ENCODE assay signal across 32 mouse cellular contexts in genomic region chr1:60945633-60946401, GRCm38 (mm10). TPM values are rescaled to one million over a fixed set of nuclear protein-coding genes. Genes with fewer than 3 reads are reported as not detected.
DNase-seq lines count a peak whose midpoint lies in the region; ATAC-seq and TF ChIP-seq lines count a peak whose summit lies in the region.
"Had no signal": no experiment of that assay in that cellular context is flagged by ENCODE, and none has a peak within 500 bp of the region (broad histone marks: within the 10 kb centered on the region; RNA-seq: fewer than 3 reads in every experiment).

No protein-coding gene starts in this region.

- no peak for ATAC-seq in heart, embryonic 11.5 days (replicated peaks; ENCODE audit: insufficient number of reproducible peaks, low FRiP score, low TSS enrichment)
- ATAC-seq in heart, postnatal 0 days (ENCODE audit: insufficient read depth, low read depth), result peak; percentile 55
- ATAC-seq in midbrain, postnatal 0 days (ENCODE audit: low FRiP score), result no peak
- ATAC-seq: forebrain, embryonic 13.5 days; intestine, postnatal 0 days; Patski had no signal

- H3K27ac ChIP-seq in heart, embryonic 11.5 days (ENCODE audit: low read depth, low read length), result peak overlapping the region; percentile 42; the same call in 1 of the 2 replicates
- peak overlapping the region; percentile 36; the same call in 1 of the 2 replicates for H3K27ac ChIP-seq in heart, postnatal 0 days (ENCODE audit: low read depth)
- no peak overlapping the region for H3K27ac ChIP-seq in heart, adult 2 months
- no peak overlapping the region for H3K27ac ChIP-seq in midbrain, postnatal 0 days (ENCODE audit: low read depth, low read length)
- H3K27ac ChIP-seq in midbrain, embryonic 10.5 days (replicated peaks), result no peak overlapping the region
- H3K27ac ChIP-seq: forebrain, embryonic 13.5 days; heart, embryonic 15.5 days; hindbrain, embryonic 12.5 days; liver, embryonic 15.5 days; lung, embryonic 15.5 days; stomach, embryonic 15.5 days had no signal

- no peaks in the 10 kb centered on the region for H3K36me3 ChIP-seq in heart, embryonic 11.5 days (ENCODE audit: control insufficient read depth, insufficient read depth, low read length)
- no peaks in the 10 kb centered on the region for H3K36me3 ChIP-seq in heart, postnatal 0 days (replicated peaks; ENCODE audit: control insufficient read depth, insufficient read depth, low read length)
- H3K36me3 ChIP-seq in heart, adult 2 months (ENCODE audit: control insufficient read depth, insufficient read depth, low read length), result no peaks in the 10 kb centered on the region
- no peaks in the 10 kb centered on the region for H3K36me3 ChIP-seq in midbrain, postnatal 0 days (ENCODE audit: insufficient read depth, low read length)
- no peaks in the 10 kb centered on the region for H3K36me3 ChIP-seq in midbrain, embryonic 10.5 days
- H3K36me3 ChIP-seq: heart, embryonic 15.5 days; hindbrain, embryonic 12.5 days; liver, embryonic 15.5 days; lung, embryonic 15.5 days; stomach, embryonic 15.5 days had no signal

- H3K4me1 ChIP-seq in heart, embryonic 11.5 days (ENCODE audit: control insufficient read depth, insufficient read depth, low read length), result no peaks in the 10 kb centered on the region
- H3K4me1 ChIP-seq in heart, postnatal 0 days (ENCODE audit: control insufficient read depth, insufficient read depth), result 0 out of 2 replicates have a peak, but pooled peaks cover 3% of the 10 kb centered on the region
- no peaks in the 10 kb centered on the region; the same call in 1 of the 2 replicates for H3K4me1 ChIP-seq in heart, adult 2 months (ENCODE audit: control insufficient read depth, insufficient read depth, low read length)
- H3K4me1 ChIP-seq in midbrain, postnatal 0 days (ENCODE audit: insufficient read depth, low read length), result no peaks in the 10 kb centered on the region
- peaks cover 11% of the 10 kb centered on the region for H3K4me1 ChIP-seq in midbrain, embryonic 10.5 days
- H3K4me1 ChIP-seq: forebrain, embryonic 13.5 days; hindbrain, embryonic 12.5 days; liver, embryonic 15.5 days; stomach, embryonic 15.5 days had no signal

- WGBS in heart, embryonic 11.5 days (ENCODE audit: insufficient replicate concordance), result 66% methylated on average over 8 of the region's 8 CpGs
- WGBS in heart, postnatal 0 days, result 63% methylated on average over 8 of the region's 8 CpGs
- 68% methylated on average over 8 of the region's 8 CpGs for WGBS in heart, adult 2 months
- 75% methylated on average over 8 of the region's 8 CpGs for WGBS in midbrain, postnatal 0 days
- 85% methylated on average over 8 of the region's 8 CpGs for WGBS in midbrain, embryonic 10.5 days

- H3K79me2 ChIP-seq in heart, adult 2 months (replicated peaks; ENCODE audit: control insufficient read depth, insufficient read depth, low read length), result no peaks in the 10 kb centered on the region

- no peaks in the 10 kb centered on the region for H3K27me3 ChIP-seq in heart, embryonic 11.5 days (ENCODE audit: control insufficient read depth, insufficient read depth, low read length)
- no peaks in the 10 kb centered on the region for H3K27me3 ChIP-seq in heart, postnatal 0 days (ENCODE audit: control insufficient read depth, insufficient read depth, low read length)
- no peaks in the 10 kb centered on the region for H3K27me3 ChIP-seq in heart, adult 2 months (ENCODE audit: control insufficient read depth, insufficient read depth, low read length)
- H3K27me3 ChIP-seq in midbrain, postnatal 0 days (ENCODE audit: insufficient read depth, low read length), result no peaks in the 10 kb centered on the region
- no peaks in the 10 kb centered on the region for H3K27me3 ChIP-seq in midbrain, embryonic 10.5 days (ENCODE audit: low read depth, poor library complexity, severe bottlenecking)
- H3K27me3 ChIP-seq: forebrain, embryonic 13.5 days; heart, embryonic 15.5 days; hindbrain, embryonic 12.5 days; liver, embryonic 15.5 days; lung, embryonic 15.5 days; stomach, embryonic 15.5 days had no signal

- TF ChIP-seq EP300 in heart, postnatal 0 days (IDR thresholded peaks at IDR 0.05; ENCODE audit: low read depth), result no peak
- no peak for TF ChIP-seq EP300 in heart, adult 2 months (IDR thresholded peaks at IDR 0.05; ENCODE audit: insufficient read depth, low read depth, low read length)

- no peak for TF ChIP-seq POLR2A in heart, adult 2 months (IDR thresholded peaks at IDR 0.05; ENCODE audit: insufficient read depth, low read depth, low read length)

- H3K9me3 ChIP-seq in heart, embryonic 11.5 days (replicated peaks; ENCODE audit: control insufficient read depth, low read length), result no peaks in the 10 kb centered on the region
- H3K9me3 ChIP-seq in heart, postnatal 0 days (replicated peaks; ENCODE audit: control insufficient read depth, low read length), result no peaks in the 10 kb centered on the region
- H3K9me3 ChIP-seq in midbrain, postnatal 0 days (ENCODE audit: low read length), result no peaks in the 10 kb centered on the region
- H3K9me3 ChIP-seq in midbrain, embryonic 10.5 days (replicated peaks), result no peaks in the 10 kb centered on the region
- H3K9me3 ChIP-seq: forebrain, embryonic 13.5 days; heart, embryonic 15.5 days; hindbrain, embryonic 12.5 days; liver, embryonic 15.5 days; lung, embryonic 15.5 days; stomach, embryonic 15.5 days had no signal

- H3K4me2 ChIP-seq in heart, embryonic 11.5 days, result no peak overlapping the region
- H3K4me2 ChIP-seq in heart, postnatal 0 days (ENCODE audit: low read depth, low read length), result no peak overlapping the region
- H3K4me2 ChIP-seq in midbrain, postnatal 0 days (ENCODE audit: low read depth, low read length, poor library complexity, severe bottlenecking), result no peak overlapping the region
- H3K4me2 ChIP-seq: forebrain, embryonic 13.5 days; heart, embryonic 15.5 days; hindbrain, embryonic 12.5 days; liver, embryonic 15.5 days; lung, embryonic 15.5 days; stomach, embryonic 15.5 days had no signal

- H3K4me3 ChIP-seq in heart, embryonic 11.5 days (ENCODE audit: low read depth, low read length), result no peak overlapping the region
- H3K4me3 ChIP-seq in heart, postnatal 0 days (ENCODE audit: low read depth, low read length), result no peak overlapping the region
- H3K4me3 ChIP-seq in heart, adult 2 months, result no peak overlapping the region
- H3K4me3 ChIP-seq in midbrain, postnatal 0 days (ENCODE audit: low read depth, low read length), result no peak overlapping the region
- H3K4me3 ChIP-seq in midbrain, embryonic 10.5 days, result no peak overlapping the region
- H3K4me3 ChIP-seq: forebrain, embryonic 13.5 days; heart, embryonic 15.5 days; hindbrain, embryonic 12.5 days; liver, embryonic 15.5 days; lung, embryonic 15.5 days; stomach, embryonic 15.5 days had no signal

- H3K9ac ChIP-seq in heart, embryonic 11.5 days (ENCODE audit: low read depth, low read length), result no peak overlapping the region
- H3K9ac ChIP-seq in heart, postnatal 0 days (replicated peaks; ENCODE audit: low read depth, low read length), result no peak overlapping the region
- H3K9ac ChIP-seq in heart, adult 2 months (ENCODE audit: low read depth, low read length), result no peak overlapping the region
- H3K9ac ChIP-seq in midbrain, postnatal 0 days (replicated peaks; ENCODE audit: low read length, poor library complexity, severe bottlenecking), result no peak overlapping the region
- H3K9ac ChIP-seq: forebrain, embryonic 13.5 days; heart, embryonic 15.5 days; hindbrain, embryonic 12.5 days; liver, embryonic 15.5 days; lung, embryonic 15.5 days; stomach, embryonic 15.5 days had no signal

- intact Hi-C loops in heart, postnatal 25 days (cut with DNase I), result no loop called here
- intact Hi-C loops in heart, adult 2 months (cut with DNase I), result no loop called here

- no peak for DNase-seq in heart, postnatal 25 days (ENCODE audit: low spot score)
- DNase-seq in heart, postnatal 0 days (ENCODE audit: low spot score), result peak; percentile 50
- no peak for DNase-seq in heart, adult 2 months
- DNase-seq in midbrain, postnatal 0 days (ENCODE audit: low spot score), result no peak
- DNase-seq in midbrain, embryonic 10.5 days (ENCODE audit: low spot score), result no peak
- DNase-seq: adrenal gland, postnatal 10 days; B cell, adult 2 months; cerebellum, adult 11 months; cerebellum, adult 9-10 months; cerebellum, postnatal 36 days; gastrocnemius, postnatal 25 days; kidney, adult 9 months; kidney, postnatal 10 days; layer of hippocampus, adult 9-11 months; midbrain, embryonic 14.5 days; right cerebral cortex, postnatal 25 days had no signal

- TF ChIP-seq CTCF in heart, postnatal 0 days (IDR thresholded peaks at IDR 0.05; ENCODE audit: low read depth), result no peak
- TF ChIP-seq CTCF in heart, adult 2 months (IDR thresholded peaks at IDR 0.05), result no peak
- TF ChIP-seq CTCF in midbrain, postnatal 0 days (IDR thresholded peaks at IDR 0.05), result peak; percentile 55

RNA-seq across cellular contexts. Expression of gene Icos, which starts 31.9 kb away (rescaled TPM):
- polyA plus RNA-seq in heart, embryonic 11.5 days (2014; fragmentation: Nextera tagmentation; extraction: Ambion mirVana), result 0.14 and 0.21 TPM in 2 replicates
- under 1 TPM; 0.18 to 0.25 TPM for total RNA-seq in heart, postnatal 25 days (2021)
- 0.38 and 1.0 TPM in 2 replicates for total RNA-seq in heart, postnatal 0 days (2014; rRNA removed; ENCODE audit: low replicate concordance)
- polyA plus RNA-seq in heart, postnatal 0 days (2015; fragmentation: Nextera tagmentation; extraction: Ambion mirVana), result 0.16 and 0.19 TPM in 2 replicates
- total RNA-seq in heart, adult 2 months (2021), result under 1 TPM; 0.18 TPM
- 0.21 and 0.44 TPM in 2 replicates for polyA plus RNA-seq in heart, adult 2 months (2012; rRNA removed)
- total RNA-seq in midbrain, postnatal 0 days (2014; rRNA removed), result not detected in 2 replicates
- 0.14 and 0.28 TPM in 2 replicates for polyA plus RNA-seq in midbrain, postnatal 0 days (2015; fragmentation: Nextera tagmentation; extraction: Ambion mirVana)
- polyA plus RNA-seq in midbrain, embryonic 10.5 days (2016; fragmentation: Nextera tagmentation; extraction: Ambion mirVana), result 0.25 TPM in 1 of 2 replicates, not detected in the other
- total RNA-seq: gastrocnemius, adult 18-20 months; gastrocnemius, postnatal 25 days; left cerebral cortex, adult 18-20 months; MEL had no signal
- polyA plus RNA-seq: midbrain, embryonic 14.5 days had no signal

RNA-seq across cellular contexts. Expression of gene Ctla4, which starts 59.0 kb away (rescaled TPM):
- 0.09 TPM in 1 of 2 replicates, not detected in the other for polyA plus RNA-seq in heart, embryonic 11.5 days (2014; fragmentation: Nextera tagmentation; extraction: Ambion mirVana)
- total RNA-seq in heart, postnatal 25 days (2021), result under 1 TPM; 0.75 to 0.96 TPM
- total RNA-seq in heart, postnatal 0 days (2014; rRNA removed; ENCODE audit: low replicate concordance), result 0.19 TPM in 1 of 2 replicates, not detected in the other
- polyA plus RNA-seq in heart, postnatal 0 days (2015; fragmentation: Nextera tagmentation; extraction: Ambion mirVana), result not detected in 2 replicates
- total RNA-seq in heart, adult 2 months (2021), result under 1 TPM; 0.86 to 0.91 TPM
- 0.74 and 2.0 TPM in 2 replicates for polyA plus RNA-seq in heart, adult 2 months (2012; rRNA removed)
- total RNA-seq in midbrain, postnatal 0 days (2014; rRNA removed), result not detected in 2 replicates
- not detected in 2 replicates for polyA plus RNA-seq in midbrain, postnatal 0 days (2015; fragmentation: Nextera tagmentation; extraction: Ambion mirVana)
- not detected in 2 replicates for polyA plus RNA-seq in midbrain, embryonic 10.5 days (2016; fragmentation: Nextera tagmentation; extraction: Ambion mirVana)
- total RNA-seq: gastrocnemius, postnatal 25 days; left cerebral cortex, adult 18-20 months; left cerebral cortex, postnatal 14 days; liver, adult 2 months; MEL had no signal
- polyA plus RNA-seq: embryonic facial prominence, embryonic 11.5 days; forebrain, embryonic 13.5 days; frontal cortex, adult 2 months; hindbrain, embryonic 12.5 days; intestine, postnatal 0 days; liver, adult 2 months; liver, embryonic 15.5 days; midbrain, embryonic 14.5 days; Patski; stomach, embryonic 15.5 days had no signal

Comparison
In these comparisons a context has a peak if more than half of its experiments do, and no peak if none do; other contexts are left out.
1. H3K27ac ChIP-seq: peak in heart, embryonic 11.5 days (single experiment) and heart, postnatal 0 days (single experiment); none in heart, adult 2 months (single experiment), midbrain, postnatal 0 days (single experiment) and midbrain, embryonic 10.5 days (single experiment).